Mouse (Mus musculus): ENCODE measurements at regions not wholly inside any gene's neighbourhood (a gene's known extent, or its start where the extent isn't known, plus 50 kb on each side); places are given as distances from the start of the nearest gene placed in this dataset.

DNA sequence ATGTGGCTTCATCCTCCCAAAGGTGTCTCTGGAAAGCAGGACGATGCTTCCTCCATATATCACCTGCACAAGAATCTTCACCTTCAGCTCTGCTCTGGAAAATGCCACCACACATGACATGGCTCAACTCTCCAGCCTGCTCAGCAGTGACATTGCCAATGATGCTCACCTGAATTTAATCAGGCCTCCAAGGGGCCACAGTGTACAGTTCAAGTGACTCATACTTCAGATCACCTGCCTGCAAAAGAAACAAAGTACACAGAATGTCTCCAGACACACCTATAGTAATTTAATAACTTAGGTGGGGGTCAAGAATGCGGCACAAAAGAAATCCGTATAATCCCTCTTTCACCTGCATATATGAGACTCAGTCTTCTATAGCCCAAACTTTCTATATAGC lies 160.0 kb upstream of the Vstm2b start:
- intact Hi-C loops (cut with DNase I): no loop called here

DNA sequence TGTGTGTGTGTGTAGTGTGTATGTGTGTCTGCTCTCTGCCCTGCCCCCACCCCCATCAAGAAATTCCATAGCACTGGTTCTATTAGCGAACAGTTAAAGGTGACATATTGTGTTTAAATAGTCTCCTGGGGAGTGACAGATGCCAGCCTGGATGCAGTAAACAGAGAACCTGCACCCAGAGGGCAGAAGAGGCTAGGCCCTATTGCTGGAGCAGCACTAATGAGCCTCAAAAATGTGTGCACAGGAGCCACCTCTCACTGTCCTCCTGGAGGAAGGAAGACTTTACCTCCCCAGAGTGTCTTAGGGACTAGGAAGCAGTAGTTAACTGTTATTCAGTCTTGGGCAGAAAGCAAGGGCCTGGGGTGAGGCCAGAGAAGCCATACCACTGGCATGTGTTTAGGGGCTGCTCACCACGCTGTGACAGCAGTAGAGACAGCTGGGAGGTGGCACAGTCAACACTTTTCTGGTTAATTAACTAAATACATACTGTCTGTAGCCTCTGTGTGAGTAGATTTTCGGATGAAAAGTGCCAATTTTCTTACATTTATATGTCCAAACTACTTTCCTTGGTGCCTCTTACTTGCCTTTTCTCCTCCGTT lies 155.5 kb upstream of the Vstm2b start:
- intact Hi-C loops (cut with DNase I): no loop called here

DNA sequence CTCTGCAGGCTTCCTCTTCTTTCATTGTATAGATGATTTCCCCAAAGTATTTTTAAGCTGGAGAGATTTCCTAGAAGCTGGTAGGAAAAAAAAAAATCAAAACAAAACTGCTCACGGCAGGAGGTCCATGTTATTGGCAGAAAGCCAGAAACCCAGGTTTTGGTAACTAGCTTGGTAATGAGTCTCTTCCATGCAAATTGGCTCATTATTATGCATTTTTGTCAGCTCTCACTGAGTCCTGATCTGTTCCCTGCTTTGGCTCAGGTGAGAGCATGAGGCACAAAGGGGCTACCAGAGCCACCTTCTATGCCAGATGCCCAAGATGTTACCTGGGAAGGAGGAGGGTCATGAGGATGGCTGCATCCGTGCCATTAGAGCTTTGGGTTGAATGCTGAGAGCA lies 146.3 kb upstream of the Vstm2b start:
- intact Hi-C loops (cut with DNase I): no loop called here

DNA sequence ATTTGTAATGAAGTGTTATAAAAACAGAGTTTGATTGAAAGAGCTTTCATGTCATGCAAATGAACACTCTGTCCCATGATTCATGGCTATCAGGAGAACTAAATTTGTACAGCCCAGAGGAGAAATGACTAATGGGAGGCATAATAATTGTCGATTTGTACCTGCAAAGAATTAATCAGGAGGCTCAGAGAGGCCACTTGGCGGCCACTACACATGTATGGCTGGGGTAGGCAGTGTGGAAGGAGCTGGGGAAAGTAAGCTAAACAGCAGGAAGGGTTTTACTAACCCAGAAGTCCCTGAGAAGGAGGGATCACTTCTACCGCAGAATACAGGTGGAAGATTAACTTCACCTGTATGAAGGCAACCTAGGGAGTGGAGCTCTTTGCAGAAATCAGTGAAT lies 145.9 kb upstream of the Vstm2b start:
- intact Hi-C loops (cut with DNase I): no loop called here

DNA sequence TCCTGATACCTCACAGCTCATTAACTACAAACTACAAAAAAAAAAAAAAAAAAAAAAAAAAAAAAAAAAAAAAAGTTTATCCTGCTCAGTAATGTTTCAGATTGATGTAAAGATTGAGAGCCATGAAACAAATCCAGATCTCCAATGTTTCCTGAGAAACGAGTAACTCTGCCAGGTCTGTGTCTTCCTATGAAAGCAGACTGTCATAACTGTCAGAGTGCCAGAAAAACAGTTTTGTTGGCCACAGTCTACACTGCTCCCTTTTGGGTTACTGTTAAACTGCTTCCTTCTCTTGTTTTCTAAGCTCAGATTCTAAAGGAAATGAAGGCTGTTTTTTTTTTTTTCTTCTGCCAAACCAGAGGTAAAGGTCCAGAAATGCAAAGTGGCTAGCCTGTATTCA lies 144.6 kb upstream of the Vstm2b start:
- intact Hi-C loops (cut with DNase I): no loop called here

DNA sequence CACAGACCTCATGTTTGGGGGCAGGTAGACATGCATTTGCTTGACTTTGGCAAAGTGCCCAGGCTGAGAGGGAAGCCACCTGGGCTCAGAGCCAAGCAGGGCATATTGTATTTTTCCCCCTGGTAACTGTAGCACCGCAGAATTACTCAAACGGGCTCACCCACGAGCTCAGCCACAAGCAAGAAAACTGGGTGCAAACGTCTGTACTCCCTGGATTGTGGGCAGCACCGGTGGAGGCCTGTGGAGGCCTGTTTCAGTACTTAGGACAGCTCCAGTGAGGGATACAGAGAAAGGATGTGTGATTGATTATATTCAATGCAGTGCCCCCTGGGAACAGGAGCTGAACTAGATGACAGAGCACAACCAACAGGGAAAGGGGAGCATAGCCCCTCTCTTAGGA lies 135.6 kb upstream of the Vstm2b start:
- intact Hi-C loops (cut with DNase I): no loop called here

DNA sequence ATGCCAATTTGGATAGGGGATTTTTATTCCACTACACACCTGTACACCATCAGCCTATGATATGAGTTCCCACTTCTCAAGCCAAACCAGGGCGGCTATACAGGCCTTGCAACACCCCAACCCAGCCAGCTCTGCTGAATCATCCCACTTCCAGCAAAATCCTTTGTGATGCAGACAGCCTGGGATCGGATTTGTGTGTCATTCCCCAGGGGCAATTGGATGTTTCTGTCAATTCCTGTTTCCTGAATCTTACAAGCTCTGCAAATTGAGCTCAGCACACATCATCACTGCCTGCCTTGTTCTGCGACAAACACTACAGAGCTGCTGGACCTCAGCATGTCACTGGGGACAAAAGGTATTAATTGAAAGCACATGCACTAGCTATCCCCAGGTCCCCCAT lies 132.0 kb upstream of the Vstm2b start:
- intact Hi-C loops (cut with DNase I): no loop called here

DNA sequence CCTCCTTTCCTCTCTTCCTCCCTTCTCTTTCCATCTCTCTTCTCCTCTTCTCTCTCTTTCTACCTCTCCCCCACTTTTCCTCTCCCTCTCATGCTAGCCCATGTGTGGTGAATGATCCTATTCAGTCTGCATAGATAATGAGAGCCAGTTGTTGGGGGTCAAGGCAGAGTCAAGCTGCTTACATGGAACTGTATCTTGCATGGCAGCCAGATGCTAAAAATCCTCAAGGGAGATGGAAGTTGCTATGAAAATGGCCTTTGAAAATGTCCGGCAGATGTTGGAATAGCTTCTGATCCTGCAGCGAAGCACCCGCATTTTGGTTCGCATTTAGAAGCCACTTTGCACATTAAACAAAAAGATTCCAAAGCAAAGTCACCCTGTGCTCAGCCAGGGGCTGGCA lies 121.9 kb upstream of the Vstm2b start:
- intact Hi-C loops (cut with DNase I): no loop called here

DNA sequence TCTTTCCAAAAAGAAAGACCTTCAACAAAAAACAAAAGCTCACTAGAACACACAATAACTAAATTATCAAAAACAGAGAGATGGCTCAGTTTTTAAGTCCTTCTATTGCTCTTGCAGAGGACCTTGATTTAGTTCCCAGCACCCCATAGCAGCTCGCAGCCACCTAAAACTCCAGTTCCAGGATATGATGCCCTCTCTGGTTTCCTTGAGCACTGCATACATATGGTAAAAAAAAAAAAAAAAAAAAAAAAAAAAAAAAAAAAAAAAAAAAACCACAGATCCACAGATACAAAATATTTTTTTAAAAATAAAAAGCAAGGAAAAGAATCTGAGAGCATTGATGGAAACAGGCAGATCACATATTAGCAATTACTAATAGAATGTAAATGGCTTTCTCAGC lies 113.2 kb upstream of the Vstm2b start:
- intact Hi-C loops (cut with DNase I): no loop called here

DNA sequence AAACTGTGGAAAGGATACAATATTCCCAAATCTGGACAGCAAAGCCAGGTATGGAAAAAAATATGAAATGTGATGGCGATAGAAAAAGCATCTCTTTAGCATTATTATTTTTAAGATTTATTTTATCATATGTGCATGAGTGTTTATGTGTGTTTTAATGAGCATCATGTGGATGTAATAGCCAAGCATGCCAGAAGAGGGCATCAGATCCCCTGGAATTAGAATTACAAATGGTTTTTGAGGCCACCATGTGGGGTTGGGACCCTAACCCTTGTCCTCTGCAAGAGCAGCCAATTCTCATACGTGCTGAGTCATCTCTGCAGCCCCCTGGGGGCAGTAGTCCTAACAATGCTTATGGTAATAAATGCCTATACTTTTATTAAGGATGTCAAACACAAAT lies 111.4 kb upstream of the Vstm2b start:
- intact Hi-C loops (cut with DNase I): no loop called here

DNA sequence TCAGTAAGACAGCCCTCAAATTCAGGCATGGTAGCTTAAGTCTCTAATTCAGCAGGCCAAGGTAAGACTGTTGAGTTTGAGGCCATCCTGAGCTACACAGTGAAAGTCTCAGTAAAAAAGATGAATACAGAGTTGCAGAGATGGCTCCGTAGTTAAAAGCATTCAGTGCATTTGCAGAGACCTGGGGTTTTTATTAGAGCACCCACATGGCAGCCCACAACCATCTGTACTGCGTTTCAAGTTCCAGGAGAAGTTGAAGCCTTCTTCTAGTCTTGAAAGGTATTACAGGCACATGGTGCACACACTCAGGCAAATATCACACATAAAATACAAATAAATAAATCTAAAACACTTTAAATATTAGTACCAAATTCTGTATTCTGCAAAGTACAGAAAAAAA lies 109.6 kb upstream of the Vstm2b start:
- intact Hi-C loops (cut with DNase I): no loop called here

DNA sequence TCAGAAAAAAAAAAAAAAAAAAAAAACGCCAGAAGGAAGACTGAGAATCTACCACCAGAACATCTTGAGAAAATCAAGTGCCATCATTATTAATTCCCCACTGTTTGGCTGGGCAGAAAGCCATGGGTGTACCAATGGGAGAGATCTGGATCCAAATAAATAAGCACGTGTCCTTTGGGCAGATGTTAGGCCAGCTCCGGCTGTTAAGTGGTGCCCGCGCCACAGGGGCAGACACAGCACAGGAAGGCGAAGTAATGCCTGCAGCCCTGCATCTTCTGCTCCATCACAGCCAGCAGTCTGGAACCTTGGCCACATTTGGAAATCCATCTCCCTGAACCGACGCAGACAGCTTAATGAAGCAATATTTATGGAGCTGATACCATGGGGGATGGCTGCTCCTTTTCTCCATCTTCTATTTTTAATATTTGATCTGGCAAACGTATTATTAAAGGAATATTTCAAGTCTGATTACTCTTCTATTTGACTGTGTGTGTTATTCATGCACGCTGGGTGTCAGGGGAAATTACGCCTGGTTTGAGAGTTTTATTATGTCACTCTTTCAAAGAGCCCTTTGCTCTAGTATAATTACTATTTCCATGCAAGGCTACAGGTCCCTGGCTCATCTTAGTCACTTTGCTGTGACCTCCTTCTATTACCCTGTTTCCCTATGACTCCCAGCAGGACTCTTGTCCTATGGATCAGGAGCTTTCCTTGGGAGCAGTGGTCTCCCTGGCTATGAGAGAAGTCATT lies 103.5 kb upstream of the Vstm2b start:
- intact Hi-C loops (cut with DNase I): no loop called here

DNA sequence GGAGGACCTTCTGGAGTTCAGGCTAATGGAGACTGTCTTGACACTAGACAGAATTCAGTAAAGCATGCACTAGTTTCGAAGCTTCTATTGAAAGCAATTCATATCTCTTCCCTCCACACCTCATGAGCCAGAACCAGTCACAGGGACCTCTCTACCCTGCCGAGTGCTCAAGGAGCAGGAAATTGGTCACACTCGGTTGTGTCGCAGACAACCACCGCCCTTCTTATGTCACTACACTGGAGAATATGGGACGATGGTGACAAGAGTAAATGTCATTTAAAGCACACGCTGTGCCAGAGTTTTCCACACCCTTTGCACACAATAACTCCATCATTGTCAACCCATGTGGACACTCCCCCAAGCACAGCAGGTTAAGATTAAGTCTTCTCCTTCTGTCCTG lies 98.3 kb upstream of the Vstm2b start:
- intact Hi-C loops (cut with DNase I): no loop called here

DNA sequence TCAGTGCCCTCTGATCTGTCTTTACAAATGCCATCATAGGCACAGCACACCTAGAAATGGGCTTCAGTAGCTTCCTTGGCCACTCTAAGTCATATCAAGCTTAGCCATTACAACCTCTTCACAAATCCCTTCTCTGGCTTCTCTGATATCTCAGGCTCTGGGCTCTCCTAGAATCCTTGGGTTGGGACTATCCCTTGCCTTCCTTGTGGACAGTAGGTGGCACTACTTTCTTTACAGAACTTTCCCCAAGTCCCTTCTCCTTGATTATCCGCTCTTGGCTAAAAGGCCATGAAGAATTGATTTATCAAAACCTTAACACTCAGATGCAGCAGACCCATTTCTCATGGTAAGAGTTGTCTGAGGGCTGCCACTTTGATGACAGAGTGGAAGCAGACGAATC lies 96.8 kb upstream of the Vstm2b start:
- intact Hi-C loops (cut with DNase I): no loop called here

DNA sequence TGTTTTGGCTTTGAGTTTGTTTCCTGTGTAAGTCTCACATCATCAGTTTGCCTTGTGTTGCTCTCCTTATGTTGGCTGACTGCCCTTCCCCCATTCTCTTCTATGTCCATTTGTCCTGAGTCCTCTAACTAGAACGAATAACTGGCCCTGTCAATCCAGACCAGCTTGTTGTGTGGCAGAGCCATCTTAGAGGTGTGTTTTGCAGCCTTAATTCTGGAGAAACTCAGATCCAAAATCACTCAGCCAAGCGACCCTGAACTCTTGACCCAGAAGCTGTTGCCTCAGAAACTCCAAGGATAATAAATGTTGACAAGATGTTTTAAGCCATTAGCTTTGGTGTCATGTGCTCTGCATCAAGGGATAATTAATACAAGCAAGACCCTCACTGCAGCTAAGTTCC lies 92.9 kb upstream of the Vstm2b start:
- intact Hi-C loops (cut with DNase I): no loop called here

DNA sequence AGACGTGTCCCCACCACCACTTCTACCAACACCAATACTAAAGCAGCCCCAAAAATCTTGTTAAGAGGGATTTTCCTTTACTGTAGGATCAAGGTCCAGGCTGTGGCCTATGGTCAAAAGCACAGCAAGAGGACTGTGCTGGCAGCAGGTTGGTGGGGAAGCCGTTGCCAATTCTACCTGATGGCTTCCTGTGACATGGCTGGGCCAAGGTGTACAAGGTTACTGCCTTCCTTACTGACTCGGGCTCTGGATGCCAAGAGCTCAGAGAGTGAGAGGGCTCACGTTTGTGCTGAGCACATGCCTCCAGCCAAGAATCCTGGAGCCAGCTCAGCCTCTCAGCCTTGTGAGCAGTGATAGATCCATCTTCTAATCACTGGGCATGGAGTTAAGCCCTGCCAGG lies 92.3 kb upstream of the Vstm2b start:
- intact Hi-C loops (cut with DNase I): no loop called here

DNA sequence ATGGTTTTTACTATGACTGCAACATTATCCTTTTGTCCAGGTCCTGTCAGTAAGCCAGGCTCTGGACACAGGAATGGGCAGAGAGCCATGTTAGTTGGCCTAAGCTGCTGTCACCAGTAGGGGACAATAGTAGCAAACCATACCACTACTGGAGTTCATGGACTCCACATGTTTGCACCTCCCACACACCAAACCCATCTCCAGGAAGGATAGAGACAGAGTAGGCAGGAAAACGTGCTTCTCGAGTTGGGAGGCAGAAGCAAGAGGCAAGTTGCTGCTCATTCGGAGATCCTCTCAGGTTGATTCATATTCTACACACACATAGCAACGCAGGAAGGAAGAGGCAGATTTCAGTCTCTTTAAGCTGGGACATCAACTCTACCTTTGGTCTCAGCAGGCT lies 85.2 kb upstream of the Vstm2b start:
- intact Hi-C loops (cut with DNase I): no loop called here

DNA sequence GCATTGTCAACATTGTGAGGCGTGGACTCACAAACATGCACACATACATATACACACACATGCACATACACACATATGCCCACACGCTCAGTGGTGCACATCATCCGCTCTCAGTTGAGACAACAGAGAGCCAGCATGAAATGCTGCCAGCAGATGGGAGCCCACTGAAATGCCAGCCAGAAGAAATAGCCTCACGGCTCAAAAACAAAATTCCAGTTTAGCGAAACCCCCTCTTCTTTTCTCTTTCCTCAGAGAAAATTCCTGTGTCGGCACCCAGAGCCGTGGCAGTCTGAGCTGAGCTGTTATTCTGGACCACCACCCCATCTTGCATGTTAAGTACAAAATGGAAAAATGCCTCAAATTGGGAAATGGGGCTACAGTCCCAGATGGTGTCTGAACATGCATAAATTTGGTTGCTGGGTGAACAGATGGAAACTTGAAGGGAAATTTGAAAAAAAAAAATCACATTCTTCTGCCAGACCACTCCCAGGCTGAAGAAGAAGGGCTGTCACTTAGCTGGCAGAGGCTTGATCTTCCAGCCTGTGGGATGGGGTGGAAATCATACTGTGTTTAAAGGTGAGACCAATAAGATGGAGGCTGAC lies 72.9 kb upstream of the Vstm2b start:
- intact Hi-C loops (cut with DNase I): no loop called here

DNA sequence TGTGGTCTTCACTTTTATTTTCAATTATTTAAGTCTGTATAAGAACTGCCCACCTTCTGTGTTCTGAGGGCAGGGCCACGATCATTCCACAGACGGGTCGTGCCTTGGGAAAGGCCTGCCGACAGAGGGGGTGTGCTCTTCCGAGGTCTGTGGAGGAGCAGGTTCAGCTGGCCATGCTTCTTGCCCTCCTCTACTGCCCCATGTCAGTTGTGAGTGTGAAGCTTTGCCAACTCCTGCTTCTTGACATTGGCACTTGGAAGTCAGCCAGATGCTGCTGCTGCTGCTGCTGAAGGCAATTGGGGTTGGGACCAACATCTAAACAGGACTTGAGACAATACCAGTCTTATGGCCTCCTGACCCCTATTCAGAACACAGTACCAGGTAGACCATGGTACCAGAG lies 68.6 kb upstream of the Vstm2b start:
- intact Hi-C loops (cut with DNase I): no loop called here

DNA sequence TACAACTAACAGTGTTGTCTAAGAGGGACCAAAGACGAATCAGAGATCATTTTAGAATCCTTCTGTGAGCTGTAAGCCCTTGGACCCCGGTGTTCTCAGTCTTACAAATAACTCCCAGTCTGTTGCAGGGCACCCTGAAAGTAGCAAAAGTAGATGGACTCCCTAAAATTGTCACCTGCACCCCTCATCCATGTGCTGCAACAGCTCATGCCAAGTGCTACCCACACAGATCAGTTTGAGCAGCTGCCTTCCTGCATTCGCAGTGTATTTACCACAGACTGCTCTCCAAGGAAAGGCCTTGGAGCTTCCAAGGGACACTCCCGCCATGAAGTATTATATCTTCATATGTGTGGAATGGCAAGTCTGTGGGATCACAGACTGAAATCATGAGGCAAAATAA lies 66.5 kb upstream of the Vstm2b start:
- intact Hi-C loops (cut with DNase I): no loop called here

DNA sequence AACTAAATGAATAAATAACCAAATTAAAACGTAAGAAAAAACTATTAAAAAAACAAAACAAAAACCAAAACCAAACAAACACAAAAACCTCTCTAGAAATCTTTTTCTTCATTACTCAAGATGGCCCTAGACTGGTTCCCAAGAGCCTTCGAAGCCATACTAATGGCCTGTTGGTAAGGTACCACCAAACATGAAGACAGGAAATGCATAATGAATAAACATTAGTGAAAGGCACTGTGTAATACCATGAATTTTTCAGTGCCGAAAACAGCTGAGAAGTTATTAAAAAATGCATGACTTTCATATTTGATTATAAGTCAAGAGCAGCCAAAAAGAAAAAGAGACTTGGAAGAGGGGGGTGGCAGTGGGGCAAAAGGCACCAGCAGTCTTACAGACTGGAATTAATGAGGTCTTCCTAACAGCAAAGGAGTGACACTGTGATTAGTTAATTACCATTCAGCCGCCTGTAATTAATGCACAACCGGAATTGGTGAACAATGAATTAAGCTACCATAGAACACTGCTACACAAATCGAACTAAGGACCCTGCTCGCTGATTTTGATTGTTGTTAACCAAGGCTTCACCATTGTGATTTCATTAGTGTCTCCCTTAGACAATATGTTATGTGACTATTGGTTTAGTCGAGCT lies 55.7 kb upstream of the Vstm2b start:
- intact Hi-C loops (cut with DNase I): no loop called here

DNA sequence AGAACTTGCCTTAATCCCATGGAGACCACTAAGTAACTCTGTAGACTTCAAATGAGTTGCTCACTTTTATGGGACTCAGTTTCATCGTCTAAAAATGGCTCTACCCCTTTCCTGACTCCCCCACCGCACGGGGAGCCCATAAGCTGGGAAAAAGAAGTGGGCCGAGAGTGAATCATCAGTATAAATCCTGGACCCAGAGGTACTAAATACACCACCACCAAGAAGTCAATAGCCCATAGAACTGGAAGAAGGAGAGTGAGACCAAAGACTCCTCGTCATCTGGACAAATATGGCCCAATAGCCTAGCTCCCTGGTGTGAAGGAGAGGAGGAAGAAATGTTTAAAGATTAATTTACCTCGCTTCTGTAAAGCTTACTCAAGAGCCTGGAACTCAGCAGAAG lies 51.6 kb upstream of the Vstm2b start:
- intact Hi-C loops (cut with DNase I): no loop called here
